Mouse (Mus musculus) cerebellum, adult 2 months (tissue): ENCODE data around the gene Abcc12. TPM values are rescaled to one million over a fixed set of nuclear protein-coding genes. Genes with fewer than 3 reads are reported as not detected.

Experiments used
- DNase-seq, 2 experiments: peaks; one replicate each; pipeline ENCODE4 v3.0.0; 2021
- H3K27ac ChIP-seq: fragments of 200-500 bp; 2 replicates; pipeline ENCODE4 v1.5.1; 2012; ENCODE audit warnings: low read length, control low read depth, inconsistent platforms; ENCODE audit not compliant: insufficient read depth
- H3K27me3 ChIP-seq: fragments of 200-500 bp; 2 replicates; pipeline ENCODE4 v1.6.1; 2012; ENCODE audit warnings: inconsistent platforms, mild to moderate bottlenecking, low read length, moderate library complexity; ENCODE audit not compliant: control insufficient read depth, insufficient read depth
- H3K4me1 ChIP-seq: fragments of 200-500 bp; 2 replicates; pipeline ENCODE4 v1.6.1; 2011; ENCODE audit warnings: low read length; ENCODE audit not compliant: control insufficient read depth, insufficient read depth
- H3K4me3 ChIP-seq: fragments of 200-500 bp; replicated peaks from 2 replicates; pipeline ENCODE3; 2011; ENCODE audit warnings: mild to moderate bottlenecking, low read depth, low read length, control low read depth; ENCODE audit not compliant: insufficient read depth
- CTCF ChIP-seq: fragments of 200-500 bp; IDR thresholded peaks from 2 replicates; pipeline ENCODE4 v1.5.1; 2011; ENCODE audit warnings: low read depth, mild to moderate bottlenecking, control low read depth, low read length, moderate library complexity, borderline replicate concordance; ENCODE audit not compliant: insufficient read depth
- POLR2A ChIP-seq: fragments of 200-500 bp; IDR thresholded peaks from 2 replicates; pipeline ENCODE4 v1.6.1; 2011; ENCODE audit warnings: low read length, control low read depth, borderline replicate concordance; ENCODE audit not compliant: insufficient read depth
- WGBS: fragments of 180-500 bp; shearing (Covaris S2); methylation state at CpG from one replicate; pipeline ENCODE4 v1.1.7; 2018; 5-methylcytosine and 5-hydroxymethylcytosine counted together
- polyA plus RNA-seq: library from polyadenylated mRNA; depleted of rRNA; stranded (reverse); fragments of >200 nt; gene quantifications from 2 replicates; pipeline ENCODE4 v1.2.3, GENCODE M21; 2012

Gene Abcc12
- polyA plus RNA-seq, 1 experiment, result 7.5 TPM

- TF ChIP-seq POLR2A (no peak), CTCF (no peak)
- no peaks in the 10 kb centered on the region for H3K27me3 ChIP-seq
- peak; percentile 61 to 70 for DNase-seq
- H3K4me1 ChIP-seq, result peaks cover 31% of the 10 kb centered on the region
- WGBS, result 37% methylated on average over 19 of the region's 19 CpGs
- H3K27ac ChIP-seq, result peak overlapping the region; percentile 93
- no peak overlapping the region for H3K4me3 ChIP-seq
Observed at GRCm38 (mm10) chr8:86527336-86528029, 53.0 kb downstream of the Abcc12 start.

DNA sequence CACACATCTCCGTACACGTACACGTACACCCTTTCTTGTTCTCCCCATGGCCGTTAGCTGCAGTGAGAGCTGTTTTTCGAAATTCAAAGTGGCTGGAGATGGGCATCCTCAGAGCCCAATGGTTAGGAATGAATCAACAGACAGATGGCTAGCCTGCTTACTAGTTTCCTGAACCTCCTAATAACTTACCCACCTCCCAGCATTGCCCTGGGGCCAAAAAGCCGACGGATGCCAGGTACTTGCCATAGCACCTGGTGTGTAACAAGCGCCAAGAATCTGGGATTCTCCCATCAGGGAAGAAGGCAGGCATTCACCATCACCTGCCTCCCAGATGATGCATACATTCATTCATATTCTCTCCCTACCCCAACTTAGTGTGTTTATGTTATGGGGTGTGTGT lies 53.7 kb downstream of the Abcc12 start:
- peak; percentile 92 to 98 for DNase-seq
- Histone ChIP-seq H3K4me1 (peaks cover 31% of the 10 kb centered on the region), H3K27me3 (no peaks in the 10 kb centered on the region), H3K4me3 (peak overlapping the region; percentile 23), H3K27ac (peak overlapping the region; percentile 93)
- TF ChIP-seq CTCF (no peak), POLR2A (peak; percentile 42; the same call in 1 of the 2 replicates)
- 13% methylated on average over 8 of the region's 8 CpGs for WGBS

DNA sequence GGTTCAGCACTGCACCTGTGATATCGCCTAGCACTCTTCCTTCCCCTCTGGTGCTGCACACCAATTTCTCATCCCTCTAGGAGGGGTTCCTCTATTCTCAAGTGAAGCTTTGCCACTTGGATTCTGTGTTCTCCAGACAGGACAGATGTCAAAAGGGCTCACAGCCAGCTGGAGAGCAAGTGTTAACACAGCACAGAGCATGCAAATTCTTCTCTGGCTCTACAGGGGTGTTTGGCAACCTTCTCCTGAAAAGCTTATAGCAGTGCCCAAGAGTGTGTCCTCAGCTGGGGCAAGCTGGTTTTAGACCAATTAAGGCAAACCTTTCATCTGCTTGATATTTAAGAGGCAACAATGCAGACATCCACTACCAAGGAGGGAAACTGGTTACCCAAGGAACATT lies 66.3 kb downstream of the Abcc12 start:
- H3K4me3 ChIP-seq, result no peak overlapping the region
- H3K27me3 ChIP-seq, result no peaks in the 10 kb centered on the region
- WGBS, result 50% methylated on average over 1 of the region's 1 CpGs
- TF ChIP-seq CTCF (no peak), POLR2A (no peak)
- no peak for DNase-seq
- peaks cover 3% of the 10 kb centered on the region; the same call in 1 of the 2 replicates for H3K4me1 ChIP-seq
- H3K27ac ChIP-seq, result no peak overlapping the region

DNA sequence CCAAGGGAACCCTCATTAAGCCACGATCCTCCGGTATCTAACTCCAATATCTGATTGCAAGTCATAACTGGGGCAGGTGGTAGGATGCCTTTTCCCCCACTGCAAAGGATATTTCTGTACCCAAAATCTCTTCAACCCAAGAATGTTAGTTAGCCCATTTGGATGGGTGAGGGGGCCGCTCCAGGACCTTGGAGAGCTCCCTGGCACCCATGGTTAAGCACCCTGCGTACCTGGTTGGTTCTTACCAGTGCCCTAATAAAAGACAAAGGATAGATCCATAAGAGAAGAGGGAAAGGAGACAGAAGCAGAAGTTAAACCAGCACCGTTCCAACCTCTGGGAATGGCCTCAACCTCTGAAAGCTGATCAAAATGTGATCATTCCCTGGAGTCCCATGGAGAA lies 67.6 kb downstream of the Abcc12 start:
- TF ChIP-seq POLR2A, result no peak
- no peak for TF ChIP-seq CTCF
- no peak for DNase-seq
- Histone ChIP-seq H3K27me3 (no peaks in the 10 kb centered on the region), H3K4me1 (peaks cover 3% of the 10 kb centered on the region; the same call in 1 of the 2 replicates), H3K27ac (no peak overlapping the region), H3K4me3 (no peak overlapping the region)
- WGBS, result 95% methylated on average over 5 of the region's 5 CpGs

- 36% methylated on average over 10 of the region's 10 CpGs for WGBS
- Histone ChIP-seq H3K4me1 (peaks cover 3% of the 10 kb centered on the region; the same call in 1 of the 2 replicates), H3K27me3 (no peaks in the 10 kb centered on the region), H3K4me3 (no peak overlapping the region), H3K27ac (no peak overlapping the region)
- no peak for TF ChIP-seq POLR2A
- TF ChIP-seq CTCF, result 0 out of 2 replicates have a peak, but pooled peaks have one; percentile 6
- DNase-seq, result no peak
Observed at GRCm38 (mm10) chr8:86512131-86512792, 68.2 kb downstream of the Abcc12 start.

- Histone ChIP-seq H3K27me3 (no peaks in the 10 kb centered on the region), H3K4me3 (no peak overlapping the region), H3K27ac (no peak overlapping the region), H3K4me1 (no peaks in the 10 kb centered on the region; the same call in 1 of the 2 replicates)
- WGBS, result 52% methylated on average over 7 of the region's 7 CpGs
- TF ChIP-seq CTCF (no peak), POLR2A (no peak)
- no peak for DNase-seq
Observed at GRCm38 (mm10) chr8:86501341-86501740, 79.1 kb downstream of the Abcc12 start.

GRCm38 (mm10) chr8:86495056-86495455 lies 85.4 kb downstream of the Abcc12 start:
- 73% methylated on average over 4 of the region's 4 CpGs for WGBS
- H3K27me3 ChIP-seq, result no peaks in the 10 kb centered on the region
- TF ChIP-seq POLR2A, result no peak
- TF ChIP-seq CTCF, result no peak
- DNase-seq, result no peak
- no peaks in the 10 kb centered on the region; the same call in 1 of the 2 replicates for H3K4me1 ChIP-seq
- no peak overlapping the region for H3K4me3 ChIP-seq
- H3K27ac ChIP-seq, result no peak overlapping the region

DNA sequence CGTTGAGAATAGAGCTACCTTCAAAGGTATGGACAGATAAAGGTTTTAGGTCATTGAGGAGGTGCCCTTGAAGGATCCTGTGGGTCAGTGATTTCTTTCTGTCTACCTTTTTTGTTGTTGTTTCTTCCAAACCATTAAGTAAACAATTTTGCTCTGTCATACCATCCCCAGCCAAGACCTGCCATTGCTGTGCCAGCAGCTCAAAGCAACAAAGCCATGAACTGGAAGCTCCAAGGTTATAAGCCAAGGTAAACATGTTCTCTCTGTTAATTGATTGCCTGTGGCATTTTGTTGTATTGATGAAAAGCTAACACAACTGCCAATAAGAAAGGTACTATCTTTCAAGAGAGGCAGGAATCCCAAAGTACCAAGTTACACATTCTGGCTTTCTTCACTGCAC lies 86.6 kb downstream of the Abcc12 start:
- Histone ChIP-seq H3K4me1 (no peaks in the 10 kb centered on the region; the same call in 1 of the 2 replicates), H3K27ac (no peak overlapping the region), H3K4me3 (no peak overlapping the region), H3K27me3 (no peaks in the 10 kb centered on the region)
- DNase-seq, result no peak
- 68% methylated on average over 1 of the region's 1 CpGs for WGBS
- TF ChIP-seq CTCF, result no peak
- TF ChIP-seq POLR2A, result no peak

DNA sequence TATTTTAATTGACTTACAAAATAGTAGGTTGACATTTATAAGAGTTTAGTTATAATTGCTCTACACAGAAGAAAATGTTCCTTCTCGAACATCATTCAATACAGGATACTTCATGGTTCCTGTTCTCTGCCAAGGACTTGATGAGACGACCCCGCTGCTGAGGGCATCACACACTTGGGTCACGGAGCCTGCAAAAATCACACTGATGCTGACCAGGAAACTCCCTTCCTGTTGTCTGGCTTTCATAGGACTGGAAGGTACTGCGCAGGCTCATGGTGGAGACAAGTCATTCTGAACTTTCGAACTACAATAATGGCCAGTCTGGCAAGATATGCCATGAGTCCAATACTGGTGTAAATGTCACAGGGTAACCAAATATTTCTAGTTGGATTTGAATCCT lies 95.1 kb downstream of the Abcc12 start:
- no peak overlapping the region for H3K4me3 ChIP-seq
- no peaks in the 10 kb centered on the region for H3K27me3 ChIP-seq
- no peak for TF ChIP-seq CTCF
- no peak for TF ChIP-seq POLR2A
- H3K4me1 ChIP-seq, result no peaks in the 10 kb centered on the region
- no peak overlapping the region for H3K27ac ChIP-seq
- WGBS, result 96% methylated on average over 6 of the region's 6 CpGs
- no peak for DNase-seq
